In the genomic region with DNA sequence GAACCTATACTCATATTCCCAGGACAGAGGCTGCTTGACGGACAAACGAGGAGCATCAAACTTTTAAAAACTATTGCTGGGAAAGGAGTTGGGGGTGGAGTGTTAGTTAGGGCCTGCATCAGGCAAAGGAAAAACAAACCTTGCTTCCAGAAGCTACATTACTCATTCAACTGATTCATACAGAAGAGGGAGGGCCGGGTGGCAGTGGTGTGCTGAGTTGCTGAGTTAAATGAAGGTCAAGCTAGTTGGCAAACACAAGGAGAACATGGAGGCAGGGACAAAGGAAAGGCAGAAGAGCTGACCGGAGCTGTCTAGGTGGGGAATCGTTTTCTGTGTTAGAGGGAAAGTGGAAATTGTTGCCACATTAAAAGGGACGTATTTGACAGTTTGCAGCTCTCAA, we compare ENCODE assay signal across 10 mouse cellular contexts. TPM values are rescaled to one million over a fixed set of nuclear protein-coding genes. Genes with fewer than 3 reads are reported as not detected.
"Had no signal": no experiment of that assay in that cellular context is flagged by ENCODE, and none has a peak within 500 bp of the region (broad histone marks: within the 10 kb centered on the region; RNA-seq: fewer than 3 reads in every experiment).

No protein-coding gene starts in this region.

- DNase-seq: kidney, postnatal 14 days; lung, embryonic 14.5 days; lung, postnatal 10 days; lung, postnatal 4 days; midbrain, embryonic 14.5 days; right cerebral cortex, adult 18-20 months; thymus, adult 2 months; thymus, postnatal 25 days had no signal

- ATAC-seq: liver, embryonic 12.5 days had no signal

RNA-seq across cellular contexts. Expression of gene Frmd7, which starts 58.3 kb away (rescaled TPM):
- total RNA-seq: megakaryocyte, adult 5-6 weeks had no signal
